Mouse (Mus musculus): ENCODE results near the gene Sdhaf3. TPM values are rescaled to one million over a fixed set of nuclear protein-coding genes. Genes with fewer than 3 reads are reported as not detected.
A peak's percentile ranks its signal among the peaks of the same experiment; 100 is the strongest.

Gene Sdhaf3
- polyA plus RNA-seq, 1 experiment from 2014 or later: 7.1 TPM

DNA sequence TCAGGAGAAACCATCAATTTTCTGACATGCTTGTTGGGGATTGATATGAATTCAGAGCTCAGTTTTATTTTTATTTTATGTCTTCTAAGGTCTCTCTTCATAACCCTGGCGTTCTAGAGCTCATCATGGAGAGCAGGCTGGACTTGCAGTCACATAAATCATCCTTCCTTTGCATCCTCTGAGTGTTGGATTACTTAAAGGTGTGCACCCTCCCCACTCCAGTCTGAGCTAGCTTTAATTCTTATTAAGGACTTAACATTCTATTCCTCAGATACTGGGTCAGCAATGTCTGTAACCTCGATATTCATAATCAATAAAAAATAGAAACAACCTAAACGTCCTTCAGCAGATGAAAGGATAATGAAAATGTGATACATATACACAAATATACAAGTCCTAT lies 126.2 kb downstream of the Sdhaf3 start:
- Histone ChIP-seq H3K9ac (replicated peaks) (no peak overlapping the region), H3K9me3 (no peaks in the 10 kb centered on the region), H3K27ac (peak overlapping the region; percentile 53), H3K27me3 (no peaks in the 10 kb centered on the region), H3K4me1 (replicated peaks) (0 out of 2 replicates have a peak, but pooled peaks cover 7% of the 10 kb centered on the region), H3K4me3 (replicated peaks) (no peak overlapping the region), H3K36me3 (no peaks in the 10 kb centered on the region), H3K4me2 (replicated peaks) (no peak overlapping the region)
- peak; percentile 62 for ATAC-seq
- 58% methylated on average over 3 of the region's 3 CpGs for WGBS

DNA sequence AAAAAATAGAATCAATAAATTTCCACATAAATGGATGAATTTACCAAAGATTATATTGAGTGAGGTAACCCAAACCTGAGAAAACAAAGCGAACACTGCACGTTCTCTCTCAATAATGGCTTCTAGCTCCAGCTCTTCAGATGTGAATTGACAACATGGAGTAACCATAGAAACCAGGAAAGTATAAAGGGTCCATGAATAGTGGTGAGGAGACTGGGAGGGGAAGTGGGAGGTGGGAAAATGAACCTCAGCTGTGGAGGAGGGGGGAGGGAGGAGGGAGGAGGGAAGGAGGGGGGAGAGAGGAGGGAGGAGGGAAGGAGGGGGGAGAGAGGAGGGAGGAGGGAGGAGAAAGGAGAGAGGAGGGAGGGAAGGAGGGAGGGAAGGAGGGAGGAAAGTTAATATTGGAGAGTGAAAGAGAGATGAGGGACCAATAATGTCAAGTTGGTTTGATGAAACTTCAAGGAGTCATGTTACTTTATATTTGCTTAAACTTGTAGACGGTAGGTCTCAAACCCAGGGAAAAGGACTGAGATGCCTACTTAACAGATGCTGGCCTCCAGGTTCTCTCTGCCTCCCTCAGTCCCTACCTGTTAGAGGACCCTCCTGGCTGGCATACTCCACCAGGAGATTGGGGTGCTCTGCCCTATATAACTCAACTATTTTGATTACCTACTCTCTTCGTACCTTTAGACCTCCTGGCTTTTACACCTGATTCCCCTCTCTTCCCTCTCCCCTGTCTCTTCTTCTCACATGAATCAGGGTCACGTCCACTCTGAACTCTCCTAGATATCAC lies 126.9 kb downstream of the Sdhaf3 start:
- Histone ChIP-seq H3K4me1 (replicated peaks) (0 out of 2 replicates have a peak, but pooled peaks cover 7% of the 10 kb centered on the region), H3K4me3 (replicated peaks) (no peak overlapping the region), H3K9ac (replicated peaks) (no peak overlapping the region), H3K9me3 (no peaks in the 10 kb centered on the region), H3K4me2 (replicated peaks) (no peak overlapping the region), H3K36me3 (no peaks in the 10 kb centered on the region), H3K27me3 (no peaks in the 10 kb centered on the region), H3K27ac (no peak overlapping the region)
- peak; percentile 93 for ATAC-seq
- 51% methylated on average over 5 of the region's 5 CpGs for WGBS

DNA sequence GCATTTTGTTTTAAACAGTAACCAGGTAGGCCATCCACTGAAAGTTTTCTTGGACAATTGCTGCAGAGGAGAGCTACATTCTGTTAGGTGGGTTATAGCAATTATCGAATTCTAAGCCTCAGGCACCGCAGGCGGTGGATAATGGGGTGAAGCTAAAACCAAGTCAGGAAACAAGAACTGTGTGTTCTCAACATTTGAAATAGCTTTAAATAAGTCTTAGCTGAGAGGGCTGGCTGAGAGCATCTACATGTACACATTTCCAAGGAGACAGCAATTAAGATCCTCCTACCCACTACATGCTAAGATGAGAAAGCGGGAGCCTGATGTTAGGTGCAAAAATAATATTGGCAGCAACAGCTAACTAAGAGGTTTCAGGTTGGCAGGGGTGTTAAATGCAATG lies 127.9 kb downstream of the Sdhaf3 start:
- no peak for ATAC-seq
- Histone ChIP-seq H3K4me2 (replicated peaks) (no peak overlapping the region), H3K9me3 (no peaks in the 10 kb centered on the region), H3K4me3 (replicated peaks) (no peak overlapping the region), H3K36me3 (no peaks in the 10 kb centered on the region), H3K4me1 (replicated peaks) (0 out of 2 replicates have a peak, but pooled peaks cover 7% of the 10 kb centered on the region), H3K27ac (no peak overlapping the region), H3K27me3 (no peaks in the 10 kb centered on the region), H3K9ac (replicated peaks) (no peak overlapping the region)
- WGBS: 93% methylated on average over 4 of the region's 4 CpGs

DNA sequence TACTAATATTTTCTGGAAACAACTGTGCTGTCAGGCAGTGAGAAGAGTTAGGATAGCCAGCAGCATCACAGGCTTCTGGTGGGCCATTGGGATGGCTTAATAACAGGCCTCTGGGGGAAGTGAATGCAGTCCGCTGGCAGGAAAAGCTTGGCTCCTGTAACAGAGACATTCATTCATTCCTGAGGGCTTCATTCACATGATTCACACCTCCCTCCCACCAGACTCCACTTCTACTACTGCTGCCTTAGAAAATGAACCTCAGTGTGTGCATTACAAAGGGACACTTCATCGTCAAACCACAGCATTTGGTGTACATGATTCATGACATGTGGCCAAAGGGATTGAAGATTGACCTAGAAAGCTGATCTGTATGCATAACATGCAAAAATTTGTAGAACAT lies 128.6 kb downstream of the Sdhaf3 start:
- WGBS: 81% methylated on average over 2 of the region's 2 CpGs
- Histone ChIP-seq H3K9ac (replicated peaks) (no peak overlapping the region), H3K36me3 (no peaks in the 10 kb centered on the region), H3K4me2 (replicated peaks) (no peak overlapping the region), H3K27ac (no peak overlapping the region), H3K27me3 (no peaks in the 10 kb centered on the region), H3K4me3 (replicated peaks) (no peak overlapping the region), H3K4me1 (replicated peaks) (0 out of 2 replicates have a peak, but pooled peaks cover 7% of the 10 kb centered on the region), H3K9me3 (no peaks in the 10 kb centered on the region)
- no peak for ATAC-seq

DNA sequence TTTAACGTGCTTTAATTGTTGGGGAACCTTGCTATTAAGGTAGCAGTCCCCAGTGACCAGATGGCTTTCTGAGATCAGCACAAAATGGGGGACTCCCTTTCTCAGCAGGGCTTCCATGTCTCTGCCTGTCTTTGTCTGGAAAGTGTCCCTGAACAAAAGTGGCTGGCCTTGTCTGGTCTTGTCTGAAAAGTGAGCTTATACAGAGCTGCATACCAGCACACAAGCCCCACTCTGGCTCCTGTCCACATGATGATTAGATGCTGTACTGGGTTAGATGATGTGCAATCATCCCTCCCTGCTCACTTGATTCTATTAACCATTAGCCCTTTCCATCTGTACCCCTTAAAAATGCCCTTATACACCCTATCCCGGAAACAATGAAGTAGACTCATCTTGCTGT lies 129.7 kb downstream of the Sdhaf3 start:
- whole genome bisulfite sequencing: 77% methylated on average over 2 of the region's 2 CpGs
- no peak overlapping the region; the same call in 1 of the 2 replicates for H3K27ac ChIP-seq
- H3K4me1 ChIP-seq (replicated peaks): 0 out of 2 replicates have a peak, but pooled peaks cover 7% of the 10 kb centered on the region
- no peak for ATAC-seq
- no peak overlapping the region for H3K4me2 ChIP-seq (replicated peaks)
- H3K27me3 ChIP-seq: no peaks in the 10 kb centered on the region
- H3K4me3 ChIP-seq (replicated peaks): no peak overlapping the region
- H3K36me3 ChIP-seq: no peaks in the 10 kb centered on the region
- no peaks in the 10 kb centered on the region for H3K9me3 ChIP-seq
- H3K9ac ChIP-seq (replicated peaks): no peak overlapping the region

DNA sequence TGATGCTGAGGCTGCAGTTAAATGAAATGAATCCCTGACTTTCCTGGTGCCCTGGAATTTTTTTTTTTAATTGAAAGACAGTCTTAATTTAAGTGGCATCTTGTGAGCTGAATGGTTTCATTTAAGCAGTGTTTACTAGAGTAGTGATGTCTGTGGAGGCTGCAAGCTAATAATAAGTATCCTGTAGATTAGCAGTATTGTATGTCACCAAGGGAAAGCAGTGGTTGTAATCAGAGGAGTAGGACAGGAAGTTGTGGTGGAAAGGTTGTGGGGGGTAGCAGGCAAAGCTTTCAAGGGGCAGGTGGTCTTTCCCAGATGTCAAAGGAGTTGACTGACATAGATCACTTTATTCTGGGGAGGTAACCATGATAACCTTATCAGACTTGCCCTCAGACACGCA lies 136.3 kb downstream of the Sdhaf3 start:
- H3K27me3 ChIP-seq: no peaks in the 10 kb centered on the region
- no peaks in the 10 kb centered on the region for H3K9me3 ChIP-seq
- 83% methylated on average over 1 of the region's 1 CpGs for WGBS
- ATAC-seq: no peak
- no peaks in the 10 kb centered on the region for H3K4me1 ChIP-seq (replicated peaks)
- no peak overlapping the region for H3K4me3 ChIP-seq (replicated peaks)
- no peak overlapping the region for H3K27ac ChIP-seq
- H3K4me2 ChIP-seq (replicated peaks): no peak overlapping the region
- H3K9ac ChIP-seq (replicated peaks): no peak overlapping the region
- no peaks in the 10 kb centered on the region for H3K36me3 ChIP-seq

Other genes starting within 250 kb of the Sdhaf3 start
- gene Dlx6, start 92.7 kb upstream of the Sdhaf3 start, polyA plus RNA-seq (2015; fragmentation: Nextera tagmentation; extraction: Ambion mirVana): 3.1 and 4.4 TPM in 2 replicates
- gene Dlx5, start 73.9 kb upstream of the Sdhaf3 start, polyA plus RNA-seq (2015; fragmentation: Nextera tagmentation; extraction: Ambion mirVana): 22.4 and 22.9 TPM in 2 replicates